Mouse (Mus musculus) liver, postnatal 0 days (tissue): ENCODE results near the gene Adam12. TPM values are rescaled to one million over a fixed set of nuclear protein-coding genes. Genes with fewer than 3 reads are reported as not detected.
A peak's percentile ranks its signal among the peaks of the same experiment; 100 is the strongest.

Source experiments
- ATAC-seq: fragments of 200-750 bp; cut with Nextera tagmentation; 2 replicates; pipeline ENCODE4 v1.8.0; 2017; ENCODE audit warnings: mild to moderate bottlenecking, moderate library complexity
- DNase-seq: peaks from one replicate; pipeline ENCODE4 v3.0.0-alpha.2; 2016
- H3K27ac ChIP-seq: fragments of 300-500 bp; sonication (generic); 2 replicates; pipeline ENCODE4 v1.5.1; 2014; ENCODE audit warnings: antibody characterized with exemption, moderate library complexity, mild to moderate bottlenecking, low read depth
- H3K27me3 ChIP-seq: fragments of 300-500 bp; sonication (generic); 2 replicates; pipeline ENCODE4 v1.6.1; 2014; ENCODE audit warnings: low read length, control low read depth, mixed read lengths; ENCODE audit not compliant: insufficient read depth
- H3K36me3 ChIP-seq: fragments of 300-500 bp; sonication (generic); replicated peaks from 2 replicates; pipeline ENCODE4 v1.6.1; 2014; ENCODE audit warnings: mild to moderate bottlenecking, control low read depth, low read length, moderate library complexity, mixed read lengths; ENCODE audit not compliant: insufficient read depth
- H3K4me1 ChIP-seq: fragments of 300-500 bp; sonication (generic); 2 replicates; pipeline ENCODE4 v1.6.1; 2014; ENCODE audit warnings: antibody characterized with exemption, mild to moderate bottlenecking, control low read depth; ENCODE audit not compliant: insufficient read depth
- H3K4me2 ChIP-seq: fragments of 300-500 bp; sonication (generic); 2 replicates; pipeline ENCODE4 v1.6.1; 2014; ENCODE audit warnings: low read depth, mild to moderate bottlenecking, low read length, moderate library complexity, mixed read lengths
- H3K4me3 ChIP-seq: fragments of 300-500 bp; sonication (generic); 2 replicates; pipeline ENCODE4 v1.5.1; 2014; ENCODE audit warnings: low read depth, low read length
- H3K9ac ChIP-seq: fragments of 300-500 bp; sonication (generic); replicated peaks from 2 replicates; pipeline ENCODE4 v1.6.1; 2014; ENCODE audit warnings: mild to moderate bottlenecking, moderate library complexity
- H3K9me3 ChIP-seq: fragments of 300-500 bp; sonication (generic); 2 replicates; pipeline ENCODE4 v1.6.1; 2016; ENCODE audit warnings: mild to moderate bottlenecking, control low read depth, low read length, mixed read lengths
- CTCF ChIP-seq: sonication (generic); IDR thresholded peaks from 2 replicates; pipeline ENCODE4 v1.5.1; 2016; ENCODE audit warnings: antibody characterized with exemption, low read depth
- EP300 ChIP-seq: IDR thresholded peaks from 2 replicates; pipeline ENCODE4 v1.6.1; 2016; ENCODE audit warnings: antibody characterized with exemption, low read depth, mild to moderate bottlenecking
- WGBS: fragments of 180-500 bp; shearing (Covaris S2); extraction: QIAGEN DNeasy Blood & Tissue Kit; methylation state at CpG from one replicate; pipeline ENCODE4 v1.1.7; 2014; ENCODE audit not compliant: insufficient replicate concordance; 5-methylcytosine and 5-hydroxymethylcytosine counted together
- polyA plus RNA-seq: library from polyadenylated mRNA; unstranded; fragments of >200 nt; fragmentation: Nextera tagmentation; extraction: Ambion mirVana; gene quantifications from 2 replicates; pipeline ENCODE4 v1.2.1, GENCODE M21; 2015

Gene Adam12
- polyA plus RNA-seq, 1 experiment from 2014 or later, result 0.93 TPM

DNA sequence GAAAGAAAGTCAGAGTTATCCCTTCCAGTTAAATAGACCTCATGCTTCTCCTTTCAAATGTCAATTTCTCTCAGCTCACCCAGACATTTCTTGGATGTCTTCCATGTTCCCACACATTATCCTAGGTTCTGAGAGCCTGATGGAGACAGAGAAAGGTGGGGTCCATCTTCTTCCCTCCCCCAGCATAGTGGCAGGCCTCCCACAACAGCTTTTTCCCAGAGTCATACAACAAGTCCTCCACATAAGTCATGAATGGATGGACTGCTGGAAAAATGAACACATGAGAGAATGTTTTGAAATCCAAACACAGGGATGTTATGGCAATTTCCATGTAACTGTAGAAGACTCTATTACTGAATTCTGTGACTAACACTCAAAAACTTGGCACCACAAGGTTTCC is 188.4 kb downstream of the Adam12 start:
- DNase-seq (no peak), ATAC-seq (no peak)
- Histone ChIP-seq H3K4me1 (no peaks in the 10 kb centered on the region), H3K4me3 (no peak overlapping the region), H3K36me3 (no peaks in the 10 kb centered on the region), H3K4me2 (no peak overlapping the region), H3K9ac (no peak overlapping the region), H3K27me3 (no peaks in the 10 kb centered on the region), H3K27ac (no peak overlapping the region), H3K9me3 (no peaks in the 10 kb centered on the region)
- TF ChIP-seq EP300 (no peak), CTCF (no peak)

DNA sequence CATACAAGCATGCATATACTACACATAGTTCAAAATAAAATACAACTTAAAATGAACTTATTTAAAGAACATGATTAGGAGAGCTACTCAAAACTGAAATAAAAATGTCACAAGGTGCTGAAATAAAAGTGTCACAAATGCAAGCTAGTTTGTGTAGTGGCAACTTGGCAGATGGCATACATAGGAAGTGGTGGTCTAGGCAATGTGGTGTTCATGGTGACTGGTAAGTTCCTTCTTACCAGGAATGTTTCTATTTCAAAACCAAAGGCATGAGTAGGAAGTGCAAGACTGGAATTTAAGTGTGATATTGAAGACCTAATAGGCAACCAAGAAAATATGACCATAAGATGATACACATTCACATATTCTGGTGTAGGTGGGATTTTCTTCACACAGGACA is 189.3 kb downstream of the Adam12 start:
- no peak overlapping the region for H3K4me2 ChIP-seq
- no peaks in the 10 kb centered on the region for H3K4me1 ChIP-seq
- TF ChIP-seq CTCF (no peak), EP300 (no peak)
- no peak overlapping the region for H3K27ac ChIP-seq
- no peak overlapping the region for H3K4me3 ChIP-seq
- no peaks in the 10 kb centered on the region for H3K27me3 ChIP-seq
- no peaks in the 10 kb centered on the region for H3K36me3 ChIP-seq
- ATAC-seq (no peak), DNase-seq (no peak)
- H3K9me3 ChIP-seq, result no peaks in the 10 kb centered on the region
- H3K9ac ChIP-seq, result no peak overlapping the region

DNA sequence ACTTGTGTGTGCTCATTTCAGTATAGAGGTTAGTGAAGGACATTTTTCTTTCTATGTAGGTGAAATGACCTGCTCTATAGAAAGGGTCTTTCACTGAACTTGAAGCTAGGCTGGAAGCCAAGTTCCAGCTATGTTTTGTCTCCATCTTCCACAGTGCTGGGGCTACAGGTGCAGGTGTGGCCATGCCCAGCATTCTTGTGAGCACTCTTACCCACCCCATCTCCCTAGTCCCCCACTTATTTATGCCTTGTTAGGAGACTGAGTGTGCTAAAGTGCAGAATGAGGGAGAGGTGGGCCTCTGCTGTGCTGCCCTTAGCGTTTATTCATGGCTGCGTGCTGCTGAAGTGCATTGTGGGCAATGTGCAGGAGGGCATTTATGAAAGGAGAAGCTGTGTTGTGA is 198.0 kb downstream of the Adam12 start:
- no peaks in the 10 kb centered on the region for H3K27me3 ChIP-seq
- no peak overlapping the region for H3K4me3 ChIP-seq
- DNase-seq (no peak), ATAC-seq (no peak)
- no peak overlapping the region for H3K9ac ChIP-seq
- peaks cover 8% of the 10 kb centered on the region for H3K4me1 ChIP-seq
- H3K36me3 ChIP-seq, result no peaks in the 10 kb centered on the region; the same call in 1 of the 2 replicates
- WGBS, result 83% methylated on average over 2 of the region's 2 CpGs
- no peak overlapping the region for H3K27ac ChIP-seq
- no peaks in the 10 kb centered on the region for H3K9me3 ChIP-seq
- no peak for TF ChIP-seq CTCF
- TF ChIP-seq EP300, result no peak
- no peak overlapping the region for H3K4me2 ChIP-seq

DNA sequence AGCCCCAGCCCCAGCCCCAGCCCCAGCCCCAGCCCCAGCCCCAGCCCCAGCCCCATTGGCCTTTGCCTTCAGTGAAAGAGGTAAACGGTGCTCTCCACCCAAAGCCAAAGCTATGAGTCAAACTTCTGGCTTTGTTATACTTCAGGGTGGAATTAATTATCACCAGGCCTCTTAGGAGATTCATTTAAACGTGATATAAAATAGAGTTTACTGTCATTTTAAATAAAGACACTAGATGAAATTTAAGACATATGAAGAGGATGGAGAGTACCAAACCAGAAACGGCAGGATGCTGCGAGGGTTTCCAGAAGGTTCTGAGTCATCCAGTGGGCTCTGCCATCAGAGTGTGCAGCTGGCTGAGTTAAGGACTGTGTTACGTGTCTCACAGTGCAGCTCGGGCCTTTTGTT is 199.0 kb downstream of the Adam12 start:
- Histone ChIP-seq H3K27ac (no peak overlapping the region), H3K9me3 (no peaks in the 10 kb centered on the region), H3K36me3 (no peaks in the 10 kb centered on the region; the same call in 1 of the 2 replicates), H3K27me3 (no peaks in the 10 kb centered on the region), H3K4me2 (no peak overlapping the region), H3K4me3 (no peak overlapping the region), H3K9ac (no peak overlapping the region), H3K4me1 (peaks cover 8% of the 10 kb centered on the region)
- TF ChIP-seq CTCF (no peak), EP300 (no peak)
- WGBS, result 43% methylated on average over 6 of the region's 6 CpGs
- DNase-seq (no peak), ATAC-seq (no peak)

DNA sequence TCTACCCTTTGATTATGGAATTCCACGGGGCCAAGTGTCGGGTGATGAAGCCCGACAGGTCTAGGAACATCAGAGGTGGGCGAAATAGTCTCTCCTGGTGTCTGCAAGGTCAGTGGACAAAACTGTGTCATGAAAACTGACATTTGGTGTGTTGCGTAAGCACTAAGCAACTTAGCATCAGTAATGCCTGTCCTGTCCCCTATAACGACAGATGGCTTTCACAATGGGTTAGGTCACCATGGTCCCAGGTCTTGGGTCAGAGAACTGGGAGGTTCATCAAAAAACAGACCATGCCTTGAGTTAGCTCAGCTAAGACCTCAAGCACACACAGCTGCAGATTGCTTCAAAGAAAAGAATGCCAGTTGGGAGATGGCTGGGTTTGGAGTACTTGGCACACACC is 200.2 kb downstream of the Adam12 start:
- Histone ChIP-seq H3K4me3 (no peak overlapping the region), H3K9ac (no peak overlapping the region), H3K27me3 (no peaks in the 10 kb centered on the region), H3K4me1 (peaks cover 8% of the 10 kb centered on the region), H3K36me3 (no peaks in the 10 kb centered on the region), H3K9me3 (no peaks in the 10 kb centered on the region), H3K4me2 (no peak overlapping the region), H3K27ac (no peak overlapping the region)
- DNase-seq (no peak), ATAC-seq (peak; percentile 55)
- 62% methylated on average over 6 of the region's 6 CpGs for WGBS
- no peak for TF ChIP-seq EP300
- no peak for TF ChIP-seq CTCF

DNA sequence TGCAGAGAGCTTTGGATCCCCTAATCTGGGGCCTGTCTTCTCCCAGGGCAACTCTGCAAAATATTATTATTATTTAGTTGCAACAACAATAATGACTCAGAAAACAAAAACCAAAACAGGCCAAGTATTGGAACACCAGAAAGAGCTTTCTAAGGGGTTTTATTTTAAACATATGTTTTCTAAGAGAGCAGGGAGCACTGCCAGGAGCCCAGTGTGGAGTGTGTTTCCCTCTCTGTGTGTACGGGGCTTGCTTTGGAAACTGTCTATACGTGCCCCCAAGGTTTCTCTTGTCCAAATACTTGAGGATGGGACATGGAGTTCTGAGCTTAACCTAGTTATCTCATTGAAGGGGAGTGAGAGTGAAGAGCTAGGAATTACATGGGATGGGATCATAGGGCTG is 200.7 kb downstream of the Adam12 start:
- 63% methylated on average over 2 of the region's 2 CpGs for WGBS
- TF ChIP-seq EP300 (no peak), CTCF (no peak)
- no peaks in the 10 kb centered on the region for H3K9me3 ChIP-seq

DNA sequence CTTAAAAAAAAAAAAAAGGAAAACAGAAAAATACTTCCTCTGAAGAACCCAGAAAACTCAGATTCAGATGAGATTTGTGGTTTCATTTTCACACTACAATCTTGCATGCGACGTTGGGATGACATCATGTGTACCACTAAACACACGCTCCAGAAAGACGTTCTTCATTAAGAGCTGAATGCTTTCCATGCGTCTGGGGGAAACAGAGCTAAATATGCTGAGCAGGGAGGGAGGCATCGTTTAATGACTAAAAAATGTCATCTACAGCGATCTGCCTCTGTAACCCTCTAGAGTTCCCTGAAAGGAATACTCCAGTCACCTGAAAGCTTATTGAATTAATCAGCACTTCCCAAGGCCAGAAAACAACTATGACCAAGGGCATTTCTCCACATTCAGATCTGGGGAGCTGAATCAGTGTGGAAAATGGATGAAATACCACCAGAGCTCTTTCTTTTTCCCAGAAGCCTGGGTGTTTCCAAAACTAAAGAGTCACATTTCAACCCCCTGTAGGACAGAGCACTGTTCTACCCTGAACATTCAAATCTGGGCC is 203.6 kb downstream of the Adam12 start:
- no peak for ATAC-seq

More for the DNA sequence above, 200.7 kb downstream of the Adam12 start:
- H3K27ac ChIP-seq, result no peak overlapping the region
- H3K4me2 ChIP-seq, result no peak overlapping the region
- H3K36me3 ChIP-seq, result no peaks in the 10 kb centered on the region
- peaks cover 13% of the 10 kb centered on the region for H3K4me1 ChIP-seq
- no peak overlapping the region for H3K9ac ChIP-seq
- no peaks in the 10 kb centered on the region for H3K27me3 ChIP-seq
- no peak overlapping the region for H3K4me3 ChIP-seq
- ATAC-seq, result no peak
- no peak for DNase-seq

More for the DNA sequence above, 203.6 kb downstream of the Adam12 start:
- DNase-seq, result no peak
- Histone ChIP-seq H3K27ac (no peak overlapping the region), H3K4me2 (no peak overlapping the region), H3K27me3 (no peaks in the 10 kb centered on the region), H3K4me1 (peaks cover 15% of the 10 kb centered on the region), H3K36me3 (no peaks in the 10 kb centered on the region; the same call in 1 of the 2 replicates), H3K4me3 (no peak overlapping the region), H3K9me3 (no peaks in the 10 kb centered on the region), H3K9ac (no peak overlapping the region)
- TF ChIP-seq EP300, result no peak
- WGBS, result 67% methylated on average over 7 of the region's 7 CpGs
